Mouse (Mus musculus) heart, adult 10 weeks (tissue): ENCODE results near the gene Magi2. TPM values are rescaled to one million over a fixed set of nuclear protein-coding genes. Genes with fewer than 3 reads are reported as not detected.

ENCODE experiments used
- polyA plus RNA-seq: library from polyadenylated mRNA; stranded (reverse); fragments of 350-450 nt; fragmentation: Illumina TruSeq; extraction: RNeasy Lipid Tissue Mini Kit (QIAGEN cat#74804); gene quantifications from one replicate; pipeline ENCODE4 v1.2.3, GENCODE M21; 2014; ENCODE audit warnings: low read depth, low replicate concordance

Magi2 gene
- polyA plus RNA-seq = 5.9 TPM

GRCm38 (mm10) chr5:19226866-19227243 is at the start of gene Magi2:
Magi2 (plus strand) TSS chr5:19227036.

